Mouse (Mus musculus) neural tube, embryonic 13.5 days (tissue): ENCODE results near the gene Ankrd49. TPM values are rescaled to one million over a fixed set of nuclear protein-coding genes. Genes with fewer than 3 reads are reported as not detected.

Experiments used
- ATAC-seq: fragments of 200-750 bp; cut with Nextera tagmentation; 2 replicates; pipeline ENCODE4 v1.8.0; 2017; ENCODE audit warnings: low read depth, mild to moderate bottlenecking, moderate TSS enrichment, moderate library complexity
- H3K27ac ChIP-seq: fragments of 300-500 bp; sonication (generic); replicated peaks from 2 replicates; pipeline ENCODE4 v1.5.1; 2015; ENCODE audit warnings: moderate library complexity, mild to moderate bottlenecking, inconsistent platforms
- H3K27me3 ChIP-seq: fragments of 300-500 bp; sonication (generic); 2 replicates; pipeline ENCODE4 v1.6.1; 2015; ENCODE audit warnings: mild to moderate bottlenecking, inconsistent platforms
- H3K36me3 ChIP-seq: fragments of 300-500 bp; sonication (generic); 2 replicates; pipeline ENCODE4 v1.6.1; 2015; ENCODE audit warnings: mild to moderate bottlenecking, inconsistent platforms
- H3K4me1 ChIP-seq: fragments of 300-500 bp; sonication (generic); replicated peaks from 2 replicates; pipeline ENCODE4 v1.6.1; 2015; ENCODE audit warnings: inconsistent platforms
- H3K4me2 ChIP-seq: fragments of 300-500 bp; sonication (generic); 2 replicates; pipeline ENCODE4 v1.6.1; 2015; ENCODE audit warnings: inconsistent platforms, mild to moderate bottlenecking, moderate library complexity
- H3K4me3 ChIP-seq: fragments of 300-500 bp; sonication (generic); 2 replicates; pipeline ENCODE4 v1.5.1; 2015; ENCODE audit warnings: mild to moderate bottlenecking, inconsistent platforms
- H3K9ac ChIP-seq: fragments of 300-500 bp; sonication (generic); 2 replicates; pipeline ENCODE4 v1.6.1; 2015; ENCODE audit warnings: moderate library complexity, mild to moderate bottlenecking, inconsistent platforms
- H3K9me3 ChIP-seq: fragments of 300-500 bp; sonication (generic); 2 replicates; pipeline ENCODE4 v1.6.1; 2016; ENCODE audit warnings: inconsistent platforms
- WGBS: fragments of 180-500 bp; shearing (Covaris S2); methylation state at CpG from one replicate; pipeline ENCODE4 v1.1.7; 2015; 5-methylcytosine and 5-hydroxymethylcytosine counted together
- polyA plus RNA-seq: library from polyadenylated mRNA; unstranded; fragments of >200 nt; fragmentation: Nextera tagmentation; extraction: Ambion mirVana; gene quantifications from 2 replicates; pipeline ENCODE4 v1.2.1, GENCODE M21; 2015

The Ankrd49 gene
- 27.8 and 34.6 TPM in 2 replicates for polyA plus RNA-seq

- Histone ChIP-seq H3K4me2 (peak within 1 kb of the TSS; percentile 77), H3K27ac (peak within 1 kb of the TSS; percentile 94), H3K27me3 (no peaks in the 10 kb centered on the region), H3K4me1 (peaks cover 12% of the 10 kb centered on the region), H3K9ac (peak within 1 kb of the TSS; percentile 82), H3K9me3 (no peaks in the 10 kb centered on the region), H3K4me3 (peak within 1 kb of the TSS; percentile 61), H3K36me3 (peaks cover 43% of the 10 kb centered on the region)
- WGBS: under 1% methylated on average over 62 of the region's 62 CpGs
- ATAC-seq: peak; percentile 100
These were observed at the start of gene Ankrd49, which contains the start of gene Mre11a for GRCm38 (mm10) chr9:14784039-14785002. TSS of gene Ankrd49 (minus strand) at chr9:14784856. TSS of gene Mre11a (plus strand) at chr9:14784654.

GRCm38 (mm10) chr9:14832046-14832445 lies 47.4 kb upstream of the Ankrd49 start:
- WGBS: 86% methylated on average over 5 of the region's 5 CpGs
- peaks cover 66% of the 10 kb centered on the region for H3K36me3 ChIP-seq
- H3K27ac ChIP-seq: no peak overlapping the region
- H3K4me1 ChIP-seq: no peaks in the 10 kb centered on the region
- H3K27me3 ChIP-seq: no peaks in the 10 kb centered on the region
- no peak overlapping the region for H3K9ac ChIP-seq
- H3K9me3 ChIP-seq: no peaks in the 10 kb centered on the region
- ATAC-seq: no peak
- no peak overlapping the region for H3K4me2 ChIP-seq
- H3K4me3 ChIP-seq: no peak overlapping the region

GRCm38 (mm10) chr9:14827875-14828274 lies 43.2 kb upstream of the Ankrd49 start:
- H3K4me1 ChIP-seq: no peaks in the 10 kb centered on the region
- H3K9ac ChIP-seq: no peak overlapping the region
- H3K4me2 ChIP-seq: no peak overlapping the region
- H3K36me3 ChIP-seq: peaks cover 48% of the 10 kb centered on the region
- H3K27ac ChIP-seq: no peak overlapping the region
- H3K27me3 ChIP-seq: no peaks in the 10 kb centered on the region
- 72% methylated on average over 2 of the region's 2 CpGs for WGBS
- no peaks in the 10 kb centered on the region for H3K9me3 ChIP-seq
- ATAC-seq: no peak
- no peak overlapping the region for H3K4me3 ChIP-seq

GRCm38 (mm10) chr9:14824840-14825239 lies 40.2 kb upstream of the Ankrd49 start:
- no peaks in the 10 kb centered on the region for H3K4me1 ChIP-seq
- H3K36me3 ChIP-seq: peaks cover 32% of the 10 kb centered on the region
- H3K9me3 ChIP-seq: no peaks in the 10 kb centered on the region
- no peak overlapping the region for H3K4me2 ChIP-seq
- WGBS: 91% methylated on average over 5 of the region's 5 CpGs
- 0 out of 2 replicates have a peak, but pooled peaks have one; percentile 53 for ATAC-seq
- H3K27ac ChIP-seq: no peak overlapping the region
- no peak overlapping the region for H3K4me3 ChIP-seq
- H3K9ac ChIP-seq: no peak overlapping the region
- H3K27me3 ChIP-seq: no peaks in the 10 kb centered on the region

GRCm38 (mm10) chr9:14821396-14821795 lies 36.7 kb upstream of the Ankrd49 start:
- Histone ChIP-seq H3K4me1 (no peaks in the 10 kb centered on the region), H3K9me3 (no peaks in the 10 kb centered on the region), H3K4me3 (no peak overlapping the region), H3K27ac (no peak overlapping the region), H3K4me2 (no peak overlapping the region), H3K27me3 (no peaks in the 10 kb centered on the region), H3K36me3 (peaks cover 51% of the 10 kb centered on the region), H3K9ac (no peak overlapping the region)
- ATAC-seq: no peak

GRCm38 (mm10) chr9:14810111-14810510 lies 25.5 kb upstream of the Ankrd49 start:
- 94% methylated on average over 5 of the region's 5 CpGs for WGBS
- H3K4me2 ChIP-seq: no peak overlapping the region
- no peaks in the 10 kb centered on the region for H3K27me3 ChIP-seq
- no peaks in the 10 kb centered on the region for H3K4me1 ChIP-seq
- no peak overlapping the region for H3K27ac ChIP-seq
- ATAC-seq: no peak
- peaks cover 57% of the 10 kb centered on the region for H3K36me3 ChIP-seq
- H3K9me3 ChIP-seq: no peaks in the 10 kb centered on the region
- no peak overlapping the region for H3K4me3 ChIP-seq
- no peak overlapping the region for H3K9ac ChIP-seq

- H3K4me1 ChIP-seq: no peaks in the 10 kb centered on the region
- H3K4me3 ChIP-seq: no peak overlapping the region
- no peak overlapping the region for H3K4me2 ChIP-seq
- H3K36me3 ChIP-seq: peaks cover 63% of the 10 kb centered on the region
- H3K9me3 ChIP-seq: no peaks in the 10 kb centered on the region
- no peak for ATAC-seq
- no peak overlapping the region for H3K27ac ChIP-seq
- 93% methylated on average over 1 of the region's 1 CpGs for WGBS
- H3K9ac ChIP-seq: no peak overlapping the region
- H3K27me3 ChIP-seq: no peaks in the 10 kb centered on the region
These were observed 22.1 kb upstream of the Ankrd49 start for GRCm38 (mm10) chr9:14806786-14807185.

- Histone ChIP-seq H3K27ac (no peak overlapping the region), H3K27me3 (no peaks in the 10 kb centered on the region), H3K4me1 (no peaks in the 10 kb centered on the region), H3K36me3 (peaks cover 66% of the 10 kb centered on the region), H3K9ac (no peak overlapping the region), H3K4me2 (no peak overlapping the region), H3K4me3 (no peak overlapping the region), H3K9me3 (no peaks in the 10 kb centered on the region)
- WGBS: 87% methylated on average over 2 of the region's 2 CpGs
- ATAC-seq: no peak
These were observed 21.1 kb upstream of the Ankrd49 start for GRCm38 (mm10) chr9:14805714-14806113.

- H3K9me3 ChIP-seq: no peaks in the 10 kb centered on the region
- H3K27me3 ChIP-seq: no peaks in the 10 kb centered on the region
- 92% methylated on average over 6 of the region's 6 CpGs for WGBS
- H3K27ac ChIP-seq: no peak overlapping the region
- no peak overlapping the region for H3K4me2 ChIP-seq
- H3K36me3 ChIP-seq: peaks cover 45% of the 10 kb centered on the region
- H3K4me3 ChIP-seq: no peak overlapping the region
- ATAC-seq: no peak
- H3K4me1 ChIP-seq: peaks cover 12% of the 10 kb centered on the region
- no peak overlapping the region for H3K9ac ChIP-seq
These were observed 2.7 kb upstream of the Ankrd49 start for GRCm38 (mm10) chr9:14787356-14787755.

GRCm38 (mm10) chr9:14778341-14778740 lies 6.3 kb downstream of the Ankrd49 start:
- no peak for ATAC-seq

GRCm38 (mm10) chr9:14773813-14774212 lies 10.8 kb downstream of the Ankrd49 start:
- Histone ChIP-seq H3K9ac (no peak overlapping the region), H3K4me2 (no peak overlapping the region), H3K27ac (no peak overlapping the region), H3K4me3 (no peak overlapping the region), H3K36me3 (no peaks in the 10 kb centered on the region), H3K4me1 (peaks cover 23% of the 10 kb centered on the region), H3K27me3 (no peaks in the 10 kb centered on the region), H3K9me3 (no peaks in the 10 kb centered on the region)
- 54% methylated on average over 2 of the region's 2 CpGs for WGBS
- no peak for ATAC-seq

More at GRCm38 (mm10) chr9:14778341-14778740, 6.3 kb downstream of the Ankrd49 start:
- Histone ChIP-seq H3K4me1 (no peaks in the 10 kb centered on the region), H3K27me3 (no peaks in the 10 kb centered on the region), H3K4me3 (no peak overlapping the region), H3K9me3 (no peaks in the 10 kb centered on the region), H3K9ac (no peak overlapping the region), H3K4me2 (no peak overlapping the region), H3K36me3 (peaks cover 24% of the 10 kb centered on the region), H3K27ac (no peak overlapping the region)
- 45% methylated on average over 13 of the region's 13 CpGs for WGBS

GRCm38 (mm10) chr9:14772074-14772473 lies 12.6 kb downstream of the Ankrd49 start:
- H3K9me3 ChIP-seq: no peaks in the 10 kb centered on the region
- H3K27me3 ChIP-seq: no peaks in the 10 kb centered on the region
- no peak overlapping the region for H3K4me3 ChIP-seq
- no peak overlapping the region for H3K4me2 ChIP-seq
- WGBS: 94% methylated on average over 2 of the region's 2 CpGs
- no peak for ATAC-seq
- H3K36me3 ChIP-seq: no peaks in the 10 kb centered on the region
- peaks cover 31% of the 10 kb centered on the region for H3K4me1 ChIP-seq
- H3K27ac ChIP-seq: no peak overlapping the region
- H3K9ac ChIP-seq: no peak overlapping the region
